Mouse (Mus musculus): Measurements from ENCODE around the gene Fbxl15. TPM values are rescaled to one million over a fixed set of nuclear protein-coding genes. Genes with fewer than 3 reads are reported as not detected.

The Fbxl15 gene
- polyA plus RNA-seq, 1 experiment: 18.5 TPM

GRCm38 (mm10) chr19:46344710-46345419 lies 16.9 kb downstream of the Fbxl15 start:
- TF ChIP-seq GATA1 (IDR thresholded peaks at IDR 0.05; ENCODE audit: low read length): no peak

GRCm38 (mm10) chr19:46347146-46347545 lies 19.2 kb downstream of the Fbxl15 start:
- no peak for TF ChIP-seq GATA1 (IDR thresholded peaks at IDR 0.05; ENCODE audit: low read length)

- TF ChIP-seq GATA1 (IDR thresholded peaks at IDR 0.05; ENCODE audit: low read length): no peak
Observed at GRCm38 (mm10) chr19:46347936-46348668, 20.1 kb downstream of the Fbxl15 start.

- no peak for TF ChIP-seq GATA1 (IDR thresholded peaks at IDR 0.05; ENCODE audit: low read length)
Observed at GRCm38 (mm10) chr19:46348761-46349458, 20.9 kb downstream of the Fbxl15 start.

GRCm38 (mm10) chr19:46349550-46349949 lies 21.6 kb downstream of the Fbxl15 start:
- no peak for TF ChIP-seq GATA1 (IDR thresholded peaks at IDR 0.05; ENCODE audit: low read length)

- no peak for TF ChIP-seq GATA1 (IDR thresholded peaks at IDR 0.05; ENCODE audit: low read length)
Observed at GRCm38 (mm10) chr19:46350168-46350932, 22.4 kb downstream of the Fbxl15 start, which contains the start of gene 2310034G01Rik. Gene 2310034G01Rik, minus strand, starts transcription at chr19:46350302.

GRCm38 (mm10) chr19:46356701-46357138 lies 28.7 kb downstream of the Fbxl15 start:
- no peak for TF ChIP-seq GATA1 (IDR thresholded peaks at IDR 0.05; ENCODE audit: low read length)

- TF ChIP-seq GATA1 (IDR thresholded peaks at IDR 0.05; ENCODE audit: low read length): no peak
Observed at GRCm38 (mm10) chr19:46357344-46358280, 29.6 kb downstream of the Fbxl15 start.

- no peak for TF ChIP-seq GATA1 (IDR thresholded peaks at IDR 0.05; ENCODE audit: low read length)
Observed at GRCm38 (mm10) chr19:46358381-46358780, 30.4 kb downstream of the Fbxl15 start.

- TF ChIP-seq GATA1 (IDR thresholded peaks at IDR 0.05; ENCODE audit: low read length): no peak
Observed at GRCm38 (mm10) chr19:46362104-46362503, 34.1 kb downstream of the Fbxl15 start.

- no peak for TF ChIP-seq GATA1 (IDR thresholded peaks at IDR 0.05; ENCODE audit: low read length)
Observed at GRCm38 (mm10) chr19:46363294-46364009, 35.5 kb downstream of the Fbxl15 start.

GRCm38 (mm10) chr19:46367798-46368590 lies 40.0 kb downstream of the Fbxl15 start:
- no peak for TF ChIP-seq GATA1 (IDR thresholded peaks at IDR 0.05; ENCODE audit: low read length)

GRCm38 (mm10) chr19:46369204-46369603 lies 41.2 kb downstream of the Fbxl15 start:
- no peak for TF ChIP-seq GATA1 (IDR thresholded peaks at IDR 0.05; ENCODE audit: low read length)
